Mouse (Mus musculus): ENCODE data around the gene Desi2.
"Not testable (repeated sequence)": the region's sequence is repeated elsewhere in the genome, so short reads cannot be mapped to it uniquely, and the experiment has no call there.

The Desi2 gene

DNA sequence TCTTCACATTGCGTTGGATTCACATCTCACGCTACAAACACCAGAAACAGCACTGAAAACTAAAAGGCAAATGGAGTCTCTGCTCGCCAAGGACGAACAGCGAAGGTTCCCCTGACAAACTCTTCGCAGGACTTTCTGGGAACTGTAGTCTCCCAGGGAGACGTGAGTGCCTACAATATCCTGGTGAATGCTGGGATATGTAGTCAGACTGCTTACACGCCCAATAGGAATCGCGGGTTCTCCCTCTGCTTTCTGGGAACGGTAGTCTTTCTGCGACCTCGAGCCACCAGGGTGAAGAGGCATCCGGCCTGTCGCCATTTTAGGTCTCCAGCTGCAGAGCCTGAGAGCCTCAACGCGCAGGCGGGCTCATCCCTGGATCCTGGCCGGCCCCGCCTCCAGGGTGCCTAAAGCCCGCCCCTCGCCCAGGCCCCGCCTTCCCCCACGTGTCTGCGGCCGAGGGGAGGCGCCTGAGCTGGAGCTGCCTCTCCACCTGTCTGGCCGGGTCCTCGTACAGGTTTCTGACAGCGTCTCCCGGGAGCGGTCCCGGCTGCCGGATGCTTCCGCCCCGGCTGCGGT lies at the start of gene Desi2:
Desi2 (plus strand) TSS at position 202 of the 576 bp plus-strand sequence.
- DNase-seq (ENCODE audit: low read depth) = peak; percentile 96

DNA sequence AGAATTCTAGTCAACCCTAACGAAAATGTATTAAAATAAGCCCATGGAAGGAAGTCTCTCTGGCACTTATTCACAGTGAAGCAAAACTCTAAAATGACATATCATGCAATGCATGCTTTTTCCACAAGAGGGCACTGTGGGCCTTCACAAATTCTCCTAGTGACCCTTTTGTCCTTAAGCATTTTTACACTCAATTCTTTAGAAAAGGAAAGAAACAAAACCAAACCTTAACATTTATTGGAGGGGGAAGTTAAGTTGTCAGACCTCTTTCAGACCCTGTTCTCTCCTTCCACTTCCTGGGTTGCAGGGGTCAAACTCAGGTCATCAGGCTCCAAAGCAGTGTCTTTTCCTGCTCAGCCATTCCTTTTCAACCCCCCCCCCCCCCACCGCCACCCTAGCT lies 40.7 kb upstream of the Desi2 start:
- peak; percentile 63 for DNase-seq (ENCODE audit: low read depth)

DNA sequence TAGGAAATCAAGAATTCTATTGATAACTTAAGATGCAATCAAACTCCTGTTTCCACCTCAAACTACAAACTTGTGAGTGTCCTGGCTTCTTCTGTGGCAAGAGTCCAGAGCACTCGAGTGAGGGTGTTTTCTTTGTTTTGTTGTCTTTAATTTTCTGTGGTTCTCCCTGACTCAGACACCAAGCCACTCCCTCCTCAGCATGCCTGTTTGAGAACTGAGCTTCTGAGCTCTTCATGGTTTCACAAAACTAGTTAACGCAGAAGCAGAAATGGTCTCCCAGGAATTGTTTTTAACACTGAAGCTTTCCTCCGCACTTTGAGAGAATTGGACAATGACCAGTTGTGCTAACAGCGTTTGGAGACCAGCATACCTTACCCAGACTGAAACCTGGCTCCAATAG lies 40.3 kb upstream of the Desi2 start:
- not testable (repeated sequence) for DNase-seq (ENCODE audit: low read depth)

DNA sequence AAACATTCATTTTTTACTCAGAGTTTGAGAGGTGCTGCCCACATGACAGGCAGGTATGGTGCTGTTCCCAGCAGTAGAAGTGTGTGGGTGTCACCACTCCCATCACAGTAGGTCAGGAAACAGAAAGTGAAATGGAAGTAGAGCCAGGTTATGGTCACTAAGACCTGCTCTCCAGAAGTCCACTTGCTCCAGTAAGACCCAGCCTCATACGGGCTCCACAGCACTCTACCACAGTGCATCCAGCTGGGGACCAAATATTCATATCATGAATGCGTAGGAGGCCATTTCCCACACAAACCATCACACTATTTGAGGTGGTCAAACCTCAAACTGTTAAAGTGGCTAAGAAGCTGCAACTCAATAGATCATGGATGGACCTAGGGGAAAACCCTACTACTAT lies 5.0 kb upstream of the Desi2 start:
- DNase-seq (ENCODE audit: low read depth) = peak; percentile 62

DNA sequence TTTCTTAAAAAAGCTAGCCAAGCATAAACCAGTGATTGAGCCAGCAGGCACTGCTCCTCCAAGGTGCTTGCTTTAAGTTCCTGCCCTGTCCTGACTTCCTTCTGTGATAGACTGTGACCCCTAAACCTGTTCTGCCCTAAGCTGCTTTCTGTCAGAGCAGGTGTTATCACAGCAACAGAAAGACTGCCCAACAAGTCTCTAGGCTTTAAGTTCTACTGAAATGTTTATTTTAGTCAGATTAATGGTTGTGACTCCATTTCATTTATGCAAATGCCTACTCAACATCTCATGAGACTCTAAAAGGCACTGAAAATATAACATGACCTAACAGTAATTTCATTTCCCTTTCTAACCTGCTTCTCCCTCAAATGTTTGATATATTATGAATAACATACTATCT lies 1.6 kb upstream of the Desi2 start:
- DNase-seq (ENCODE audit: low read depth) = no peak

DNA sequence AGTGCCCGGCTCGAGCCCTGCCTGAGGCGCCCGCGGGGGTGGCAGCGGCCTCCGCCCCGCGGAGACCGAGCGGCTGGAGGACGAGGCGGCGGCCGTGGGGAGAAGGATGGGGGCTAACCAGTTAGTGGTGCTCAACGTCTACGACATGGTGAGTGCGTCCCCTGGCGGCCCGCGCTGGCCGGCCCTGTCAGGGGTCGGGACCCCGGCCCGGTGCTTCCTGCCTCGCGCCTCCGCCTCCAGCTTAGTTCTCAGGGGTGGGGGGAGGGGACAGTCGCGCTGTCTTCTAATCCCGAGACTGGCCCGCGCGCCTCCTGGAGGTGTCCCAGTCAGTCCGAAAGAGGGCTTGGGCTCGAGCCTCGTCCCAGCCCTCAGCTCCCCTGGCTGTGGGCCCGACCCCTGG lies 593 bp downstream of the Desi2 start:
- not testable (repeated sequence) for DNase-seq (ENCODE audit: low read depth)

DNA sequence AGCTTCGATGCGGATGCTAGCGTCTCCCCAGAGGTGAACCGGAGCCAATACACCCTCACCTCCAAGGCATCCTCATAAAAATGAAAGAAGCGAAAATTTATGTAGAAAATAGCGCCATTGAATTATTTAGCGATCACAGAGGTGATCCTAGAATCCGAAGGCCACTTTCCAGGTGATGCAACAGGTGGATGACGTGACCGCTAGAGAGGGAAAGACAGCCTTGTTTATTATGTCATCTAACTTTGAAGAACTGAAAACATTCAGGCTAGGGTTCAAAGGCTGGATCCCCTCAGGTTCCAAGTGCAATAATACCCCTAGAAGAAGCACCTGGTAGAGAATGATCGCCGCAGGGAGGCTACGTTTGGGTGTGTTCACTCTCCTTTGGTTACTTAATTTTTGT lies 1.2 kb downstream of the Desi2 start:
- DNase-seq (ENCODE audit: low read depth) = peak; percentile 56

DNA sequence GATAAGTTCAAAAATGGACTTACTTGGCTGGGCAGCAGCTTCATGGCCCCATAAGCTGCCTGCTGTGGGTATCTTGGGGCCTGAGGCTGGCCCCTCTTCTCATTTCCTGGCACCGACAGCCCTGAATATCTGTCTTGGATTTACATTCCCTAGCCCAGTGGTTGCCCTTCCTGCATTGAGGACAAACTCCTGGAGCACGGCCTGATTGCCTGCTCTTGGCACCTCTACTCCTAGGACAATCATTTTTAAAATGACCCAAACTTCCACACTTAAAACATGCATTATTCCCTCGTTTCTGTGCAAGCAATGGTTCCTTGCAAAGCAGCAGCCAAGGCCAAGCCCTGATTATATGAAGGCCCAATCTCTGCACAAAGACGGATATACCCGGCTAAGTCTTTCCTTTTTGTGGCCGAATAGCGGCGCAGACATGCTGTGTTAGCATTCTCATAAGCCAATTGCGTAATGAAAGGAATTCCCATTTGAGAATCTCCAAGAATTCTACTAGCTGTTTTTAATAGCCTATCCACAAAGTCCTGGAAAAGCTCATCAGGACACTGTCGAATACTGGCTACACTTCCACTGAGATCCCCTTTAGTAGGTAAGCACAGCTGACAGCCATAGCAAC lies 18.6 kb downstream of the Desi2 start:
- DNase-seq (ENCODE audit: low read depth) = no peak

DNA sequence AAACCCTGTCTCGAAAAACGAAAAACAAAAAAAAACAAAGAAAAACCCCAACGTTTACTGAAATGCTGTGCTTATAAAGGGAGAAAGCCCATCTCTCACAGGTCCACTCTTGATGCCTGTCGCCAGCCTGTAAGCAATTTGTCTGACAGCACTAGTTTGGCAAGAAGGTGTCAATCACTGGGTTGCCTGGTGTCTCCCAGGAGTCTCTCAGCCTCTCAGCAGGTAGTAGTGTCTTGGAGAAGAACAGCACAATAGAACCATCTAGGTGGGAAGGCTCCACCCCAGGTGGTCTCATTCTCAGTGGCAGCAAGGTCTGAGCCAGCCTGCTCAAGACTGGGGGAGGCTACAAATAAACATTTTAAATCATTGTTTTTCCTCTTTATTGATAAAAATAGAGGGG lies 20.6 kb downstream of the Desi2 start:
- not testable (repeated sequence) for DNase-seq (ENCODE audit: low read depth)

DNA sequence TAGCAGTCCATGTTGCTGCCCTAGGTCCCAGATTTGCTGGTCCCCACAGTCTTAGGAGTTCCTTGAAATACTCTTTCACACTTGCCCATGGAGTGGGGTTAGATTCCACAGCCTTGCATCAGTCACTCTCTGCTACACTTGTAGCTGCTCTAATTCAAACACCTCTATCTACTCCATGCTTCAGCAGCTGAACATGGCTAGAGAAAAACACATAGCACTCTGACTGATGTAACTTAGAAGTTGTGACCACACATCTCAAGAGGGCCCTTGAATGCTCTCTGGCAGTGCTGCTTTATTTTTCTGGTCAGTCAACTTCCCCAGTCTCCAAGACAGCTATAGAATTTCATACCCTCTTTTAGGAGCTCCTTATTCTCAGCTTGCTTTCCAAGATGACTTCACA lies 22.7 kb downstream of the Desi2 start:
- DNase-seq (ENCODE audit: low read depth) = no peak

DNA sequence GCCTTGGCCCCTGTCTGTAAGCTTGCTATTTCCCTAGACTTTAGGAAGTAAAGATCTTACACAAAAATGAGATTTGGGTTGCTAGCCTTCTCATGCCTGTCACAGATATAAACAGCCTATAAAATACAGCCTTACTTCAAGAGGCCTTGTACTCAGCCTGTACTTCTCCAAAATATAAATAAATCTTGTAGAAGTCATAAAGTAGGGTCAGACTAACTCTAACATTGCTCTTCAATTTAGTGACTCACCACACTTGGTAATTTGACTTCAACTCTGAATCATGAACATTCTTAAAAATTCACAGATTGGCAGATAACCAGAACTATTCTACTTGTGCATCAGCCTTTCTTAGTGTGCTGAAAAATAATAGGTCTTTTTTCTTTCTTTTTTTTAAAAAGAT lies 29.9 kb downstream of the Desi2 start:
- no peak for DNase-seq (ENCODE audit: low read depth)

DNA sequence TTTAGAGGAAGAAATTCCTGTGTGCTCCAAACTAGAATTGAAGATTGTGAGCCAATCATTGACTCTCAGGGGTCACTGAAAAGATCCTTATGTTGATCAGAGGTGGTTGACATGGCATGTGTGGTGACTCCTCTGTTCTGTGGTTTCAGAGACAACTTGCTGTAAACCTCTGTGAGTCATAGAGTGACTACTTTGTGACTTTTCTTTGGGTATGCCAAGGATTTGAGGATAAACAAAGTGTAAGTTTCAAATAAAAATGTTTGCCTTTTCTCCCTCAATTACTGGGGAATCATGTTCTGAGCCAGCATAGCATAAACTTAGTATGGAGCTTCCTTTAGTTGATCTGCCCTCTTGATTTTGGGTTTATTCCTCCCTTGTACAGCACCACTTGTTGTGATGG lies 31.1 kb downstream of the Desi2 start:
- no peak for DNase-seq (ENCODE audit: low read depth)

DNA sequence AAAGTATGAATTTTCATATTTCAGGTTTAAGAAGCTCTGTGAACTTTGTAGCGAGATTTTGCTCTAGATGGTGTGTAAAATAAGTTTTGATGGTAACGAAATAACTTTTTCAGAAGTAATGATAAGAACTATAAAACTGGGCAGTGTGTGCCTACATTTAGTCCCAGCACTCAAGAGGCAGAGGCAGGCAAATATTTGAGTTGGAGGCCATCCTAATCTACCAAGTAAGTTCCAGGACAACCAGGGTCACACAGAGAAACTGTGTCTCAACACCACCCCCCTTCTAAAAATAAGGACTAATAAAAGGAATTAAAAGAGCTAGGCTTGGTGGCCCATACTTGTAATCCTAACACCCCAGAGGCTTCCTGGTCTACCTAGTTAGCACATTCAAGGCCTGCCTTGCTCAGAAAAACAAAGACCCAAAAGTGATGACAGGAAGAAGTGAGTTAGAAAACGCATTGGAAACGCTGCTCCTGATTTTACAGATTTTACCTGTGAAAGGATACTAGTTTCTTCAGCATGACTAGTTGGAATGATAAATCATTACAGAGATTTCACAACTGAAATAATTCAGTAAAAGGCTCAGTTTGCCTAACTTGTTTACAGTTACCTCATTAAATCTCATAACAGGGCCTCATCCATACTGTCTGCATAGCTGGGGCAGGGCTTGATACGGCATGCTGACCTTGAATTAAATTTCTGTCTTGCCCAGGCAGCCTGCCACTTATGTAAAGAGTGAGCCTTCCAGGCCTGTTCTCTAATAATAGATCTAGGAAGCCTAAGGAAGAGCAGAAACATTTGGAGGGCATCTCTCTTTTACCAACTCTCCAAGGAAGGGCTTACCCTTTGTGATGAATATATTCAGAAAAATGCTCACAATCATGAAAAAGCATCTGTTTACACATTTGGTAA lies 32.2 kb downstream of the Desi2 start:
- no peak for DNase-seq (ENCODE audit: low read depth)

DNA sequence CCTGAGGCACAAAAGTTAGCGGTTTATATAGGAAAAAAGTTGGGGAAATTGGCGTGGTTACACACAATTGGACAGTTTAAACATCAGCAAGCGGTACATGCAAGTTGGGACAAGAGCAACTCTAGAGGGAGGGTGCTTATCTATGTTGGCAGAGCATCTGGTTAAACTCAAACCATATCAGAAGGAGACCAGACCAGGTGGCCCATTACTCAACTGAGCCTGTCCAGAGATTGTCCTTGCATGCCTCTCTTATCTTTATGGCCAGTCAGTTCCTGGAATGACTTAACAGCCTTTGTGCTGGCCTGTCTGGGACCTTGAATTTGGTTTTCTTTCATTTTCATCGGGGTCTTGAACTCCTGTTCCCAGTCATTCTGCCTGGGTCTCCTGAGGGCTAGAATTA lies 41.7 kb downstream of the Desi2 start:
- not testable (repeated sequence) for DNase-seq (ENCODE audit: low read depth)

DNA sequence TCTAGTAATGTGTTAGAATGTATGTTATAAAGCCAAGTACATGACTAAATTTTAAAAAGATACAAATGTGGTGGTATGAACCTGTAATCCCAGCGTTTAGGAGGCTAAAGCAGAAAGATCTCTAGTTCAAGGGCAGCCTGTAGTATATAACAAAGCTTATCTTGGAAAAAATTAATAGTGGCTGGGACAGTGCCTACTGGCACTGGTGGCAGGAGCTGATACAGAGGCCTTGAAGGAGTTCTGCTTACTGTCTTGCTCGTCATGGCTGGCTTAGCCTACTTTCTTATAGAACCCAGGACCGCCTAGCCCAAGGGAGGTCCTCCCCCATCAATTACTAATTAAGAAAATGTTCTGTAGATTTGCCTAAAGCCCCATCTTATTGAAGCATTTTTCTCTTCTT lies 46.9 kb downstream of the Desi2 start:
- DNase-seq (ENCODE audit: low read depth) = no peak

DNA sequence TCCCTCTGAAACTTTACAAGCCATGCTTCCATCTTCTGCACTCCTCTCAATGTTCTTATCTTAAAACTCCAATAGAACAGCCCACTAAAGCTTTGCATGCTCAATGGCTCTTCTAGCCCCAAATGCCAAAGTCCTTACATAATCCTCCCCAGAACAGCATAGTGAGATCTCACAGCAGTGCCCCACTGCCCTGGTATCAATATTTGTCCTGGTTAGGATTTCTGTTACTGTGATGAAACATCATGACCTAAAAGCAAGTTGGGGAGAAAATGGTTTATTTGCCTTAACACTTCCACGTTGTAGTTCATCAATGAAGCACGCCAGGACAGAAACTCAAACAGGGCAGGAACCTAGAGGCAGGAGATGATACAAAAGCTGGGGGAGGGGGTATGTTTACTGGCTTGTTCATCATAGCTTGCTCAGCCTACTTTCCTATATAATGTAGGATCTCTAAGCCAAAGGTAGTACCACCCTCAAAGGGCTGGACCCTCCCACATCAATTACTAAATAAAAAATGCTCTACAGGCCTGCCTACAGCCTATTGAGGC lies 48.8 kb downstream of the Desi2 start:
- DNase-seq (ENCODE audit: low read depth) = no peak

DNA sequence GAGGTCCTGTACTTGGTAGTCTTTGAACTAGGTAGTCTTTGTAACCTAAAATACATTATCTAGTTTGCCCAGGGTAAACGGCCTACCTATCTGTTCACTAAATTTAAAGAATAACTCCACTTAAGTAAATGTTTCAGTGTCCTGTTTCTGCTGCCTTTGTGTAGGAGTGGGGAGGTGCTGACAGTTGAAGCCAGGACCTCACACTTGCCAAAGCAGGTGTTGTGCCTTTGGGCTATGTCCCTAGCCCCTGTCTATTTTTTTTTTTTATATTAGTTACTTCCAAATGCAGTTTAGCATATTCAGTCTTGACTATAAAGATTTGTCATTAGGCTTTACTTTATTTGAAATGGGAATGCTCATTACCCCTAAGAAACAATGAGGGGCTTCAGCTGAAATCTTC lies 51.5 kb downstream of the Desi2 start:
- no peak for DNase-seq (ENCODE audit: low read depth)

DNA sequence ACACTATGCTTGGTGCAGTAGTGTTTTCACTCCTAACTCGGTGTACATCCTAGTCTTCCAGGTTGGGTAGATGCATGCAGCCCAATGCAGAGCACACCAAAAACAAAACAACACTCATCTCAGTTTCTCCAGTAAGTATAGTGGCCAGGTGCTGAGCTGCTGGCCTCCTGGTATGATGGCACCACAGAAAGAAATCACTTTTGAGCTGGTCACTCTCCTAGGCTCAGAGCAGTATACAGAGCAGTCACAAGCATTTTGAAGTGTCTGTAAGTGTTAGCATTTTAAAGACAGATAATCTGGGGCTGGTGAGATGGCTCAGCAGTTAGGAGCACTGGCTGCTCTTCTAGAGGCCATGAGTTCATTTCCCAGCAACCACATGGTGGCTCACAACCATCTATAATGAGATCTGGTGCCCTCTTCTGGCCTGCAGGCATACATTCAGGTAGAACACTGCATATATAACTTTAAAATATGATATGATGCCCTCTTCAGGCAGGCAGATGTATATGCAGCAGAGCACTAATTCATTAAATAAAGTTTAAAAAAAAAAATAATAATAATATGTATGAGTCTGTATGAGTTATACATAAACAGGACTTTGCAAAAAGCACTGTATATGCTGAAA lies 54.8 kb downstream of the Desi2 start:
- peak; percentile 58 for DNase-seq (ENCODE audit: low read depth)

DNA sequence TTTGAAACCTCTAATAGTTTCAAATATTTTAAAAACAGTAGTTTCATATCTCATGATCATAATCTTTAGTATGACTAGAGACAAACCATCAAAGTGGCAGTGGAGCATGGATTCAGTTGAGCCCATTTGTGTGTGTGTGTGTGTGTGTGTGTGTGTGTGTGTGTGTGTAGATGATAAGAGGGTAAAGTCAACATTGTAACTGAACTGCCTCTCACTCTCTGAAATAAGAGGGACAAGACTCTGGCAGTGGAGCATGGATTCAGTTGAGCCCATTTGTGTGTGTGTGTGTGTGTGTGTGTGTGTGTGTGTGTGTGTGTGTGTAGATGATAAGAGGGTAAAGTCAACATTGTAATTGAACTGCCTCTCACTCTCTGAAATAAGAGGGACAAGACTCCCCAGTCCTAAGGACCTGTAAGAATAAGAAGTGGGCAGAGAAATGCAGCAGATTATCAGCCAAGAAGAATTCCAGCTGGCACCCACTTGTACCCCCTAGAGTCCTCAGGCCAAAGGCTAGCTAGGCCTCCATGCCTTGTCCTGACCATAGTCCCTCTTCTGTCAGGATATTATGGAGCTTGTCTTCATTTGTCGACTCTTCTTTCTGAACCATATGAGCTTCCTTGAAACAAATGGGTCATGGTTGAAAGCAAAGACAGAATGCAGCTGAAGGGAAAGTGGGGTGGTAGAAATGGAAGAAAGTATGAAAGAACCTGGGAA lies 61.0 kb downstream of the Desi2 start:
- DNase-seq (ENCODE audit: low read depth) = no peak

DNA sequence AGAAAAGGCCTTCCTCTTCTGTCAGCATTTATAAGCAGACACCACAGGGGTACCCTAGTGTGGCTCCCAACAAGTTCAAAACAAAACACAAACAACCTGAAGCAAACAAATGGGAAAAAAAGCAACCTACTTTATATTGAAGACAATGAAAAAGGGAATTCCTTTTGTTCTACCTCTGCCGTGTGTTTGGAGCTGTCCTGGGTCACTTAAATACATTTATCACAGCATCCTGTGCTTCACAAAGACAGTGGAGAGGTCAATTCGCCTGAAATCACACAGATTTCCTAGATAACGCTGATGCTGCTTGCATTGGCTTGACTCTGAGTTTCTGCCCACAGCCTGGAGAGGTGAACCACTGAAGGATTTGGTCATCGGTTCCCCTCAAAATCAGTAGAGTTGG lies 67.4 kb downstream of the Desi2 start:
- DNase-seq (ENCODE audit: low read depth) = no peak

DNA sequence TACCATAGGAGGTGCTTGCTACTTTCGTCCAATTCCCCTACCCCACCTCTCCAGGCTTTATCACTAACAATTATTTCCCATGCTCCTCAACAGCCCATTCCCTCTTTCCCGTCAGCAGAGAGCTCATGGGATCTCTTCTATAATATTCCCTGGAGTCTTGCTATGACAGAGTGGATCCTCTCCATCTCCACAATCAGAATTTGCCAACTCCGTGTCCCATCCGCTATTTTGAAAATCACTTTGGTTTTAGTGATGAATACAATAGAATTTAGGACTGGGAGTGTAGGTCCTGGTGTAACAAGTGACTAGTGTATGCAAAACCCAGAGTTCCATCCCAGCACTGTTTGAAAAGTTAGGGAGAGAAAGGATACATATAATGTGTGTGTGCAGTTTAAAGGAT lies 69.1 kb downstream of the Desi2 start:
- DNase-seq (ENCODE audit: low read depth) = no peak

DNA sequence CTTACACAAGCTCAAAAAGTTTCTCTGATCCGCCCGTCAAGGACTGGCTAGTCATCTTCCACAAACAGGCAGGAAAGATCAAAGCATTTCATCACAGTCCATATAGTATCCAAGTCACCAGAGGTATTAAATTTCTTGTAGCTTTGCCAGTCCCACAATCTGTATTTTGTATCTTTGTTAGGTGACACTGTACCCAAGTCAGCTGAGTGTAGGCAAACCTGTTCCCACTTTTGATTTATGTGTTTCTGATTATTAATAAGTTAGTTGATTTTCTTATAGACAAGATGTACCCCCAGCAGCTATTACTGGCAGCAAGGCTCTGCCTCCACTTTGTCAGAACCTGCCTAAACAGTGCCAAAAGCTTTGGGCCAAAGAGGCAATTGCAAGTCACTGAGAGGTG lies 71.6 kb downstream of the Desi2 start:
- no peak for DNase-seq (ENCODE audit: low read depth)

Measured in induced T-regulatory cell, adult 2 months (primary cell).